Mouse (Mus musculus) CH12F3 (cell line): Measurements from ENCODE around the gene Sik2.

Source experiments
- in situ Hi-C: fragments of 300-500 bp; cut with MboI; formaldehyde crosslinking; loops from 2 replicates; pipeline ENCODE4 v1.14.3; 2020; ENCODE audit warnings: low sequenced_read_pairs

The Sik2 gene

GRCm38 (mm10) chr9:50920933-50921895 lies 87.7 kb downstream of the Sik2 start:
- in situ Hi-C loops = no loop called here

- in situ Hi-C loops = no loop called here
Observed at GRCm38 (mm10) chr9:50919554-50919953, 89.3 kb downstream of the Sik2 start.

- in situ Hi-C loops = no loop called here
Observed at GRCm38 (mm10) chr9:50918131-50918530, 90.7 kb downstream of the Sik2 start.

- in situ Hi-C loops = no loop called here
Observed at GRCm38 (mm10) chr9:50911861-50912515, 96.9 kb downstream of the Sik2 start.

GRCm38 (mm10) chr9:50905321-50905720 lies 103.6 kb downstream of the Sik2 start:
- in situ Hi-C loops = no loop called here

- in situ Hi-C loops = no loop called here
Observed at GRCm38 (mm10) chr9:50904196-50904847, 104.6 kb downstream of the Sik2 start.

- in situ Hi-C loops = no loop called here
Observed at GRCm38 (mm10) chr9:50900026-50900920, 108.6 kb downstream of the Sik2 start.

GRCm38 (mm10) chr9:50893665-50894064 lies 115.2 kb downstream of the Sik2 start:
- in situ Hi-C loops = no loop called here

- in situ Hi-C loops = no loop called here
Observed at GRCm38 (mm10) chr9:50890494-50891090, 118.3 kb downstream of the Sik2 start.

- in situ Hi-C loops = no loop called here
Observed at GRCm38 (mm10) chr9:50889964-50890363, 118.9 kb downstream of the Sik2 start.

- in situ Hi-C loops = no loop called here
Observed at GRCm38 (mm10) chr9:50889211-50889610, 119.7 kb downstream of the Sik2 start.

GRCm38 (mm10) chr9:50887351-50887750 lies 121.5 kb downstream of the Sik2 start:
- in situ Hi-C loops = no loop called here

- in situ Hi-C loops = no loop called here
Observed at GRCm38 (mm10) chr9:50886870-50887269, 122.0 kb downstream of the Sik2 start.

- in situ Hi-C loops = no loop called here
Observed at GRCm38 (mm10) chr9:50885600-50885987, 123.3 kb downstream of the Sik2 start.

- in situ Hi-C loops = no loop called here
Observed at GRCm38 (mm10) chr9:50884741-50885599, 123.9 kb downstream of the Sik2 start.

GRCm38 (mm10) chr9:50884093-50884492 lies 124.8 kb downstream of the Sik2 start:
- in situ Hi-C loops = no loop called here

- in situ Hi-C loops = no loop called here
Observed at GRCm38 (mm10) chr9:50882183-50882582, 126.7 kb downstream of the Sik2 start.

GRCm38 (mm10) chr9:50877431-50877830 lies 131.4 kb downstream of the Sik2 start:
- in situ Hi-C loops = no loop called here

- in situ Hi-C loops = no loop called here
Observed at GRCm38 (mm10) chr9:50876287-50876686, 132.6 kb downstream of the Sik2 start.
